ENCODE assay signal across 8 mouse cellular contexts in the genomic region with DNA sequence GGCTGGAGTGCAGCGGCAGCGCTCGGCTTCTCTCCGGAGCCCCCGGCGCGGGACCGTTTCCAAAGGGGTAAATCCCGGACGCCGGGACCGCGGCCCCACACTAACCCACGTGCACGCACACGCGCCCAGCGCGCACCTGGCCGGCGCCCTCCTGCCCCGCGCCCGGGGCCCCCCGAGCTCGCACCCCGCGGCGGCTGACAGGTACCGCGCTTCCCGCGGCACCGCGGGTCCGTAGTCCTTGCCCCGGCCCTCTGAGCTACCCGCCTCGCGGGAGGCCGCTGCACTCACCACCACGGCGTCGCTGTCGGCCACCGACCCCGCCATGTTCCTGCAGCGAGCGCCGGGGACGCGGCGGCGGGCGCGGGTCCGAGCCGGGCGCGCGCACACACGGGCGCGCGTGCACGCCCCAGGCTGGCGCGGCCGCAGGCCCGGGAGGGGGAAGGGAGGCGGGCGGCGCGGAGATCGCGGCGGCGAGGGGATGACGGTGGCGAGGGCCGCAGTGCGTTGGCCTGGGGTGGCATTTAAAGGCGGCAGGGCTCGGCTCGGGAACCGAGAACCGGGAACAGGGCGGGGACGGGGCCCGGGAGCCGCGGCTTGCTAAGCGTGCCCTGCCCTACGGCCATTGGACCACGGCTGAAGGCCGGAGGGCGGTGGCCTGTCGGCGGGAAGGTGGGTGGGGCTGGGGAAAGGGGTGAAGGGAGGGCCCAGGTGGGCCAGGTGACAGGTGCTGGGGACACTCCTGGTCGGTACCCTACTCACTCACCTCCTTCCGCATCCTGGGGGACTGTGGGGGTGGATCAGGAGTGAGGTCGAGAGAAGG. TPM values are rescaled to one million over a fixed set of nuclear protein-coding genes. Genes with fewer than 3 reads are reported as not detected.
DNase-seq lines count a peak whose midpoint lies in the region; ATAC-seq lines count a peak whose summit lies in the region.

A gene (minus strand): TSS at position 371 of the 820 bp plus-strand sequence.

- H3K27ac ChIP-seq in hindbrain, embryonic 14.5 days: peak within 1 kb of the TSS; percentile 94

- H3K9me3 ChIP-seq in hindbrain, embryonic 14.5 days (ENCODE audit: control insufficient read depth, low read length): no peaks in the 10 kb centered on the region

- ATAC-seq in hindbrain, embryonic 14.5 days (ENCODE audit: low FRiP score): peak; percentile 86

- peak; percentile 36 for DNase-seq in T-cell, adult 2 months (ENCODE audit: low spot score)
- peak; percentile 47 to 77 for DNase-seq in cerebellum, postnatal 4 days (ENCODE audit: low spot score in 2 of 2)
- DNase-seq in gastrocnemius, adult 18-20 months (ENCODE audit: low spot score): peak; percentile 62
- peak; percentile 82 for DNase-seq in hindbrain, embryonic 14.5 days (ENCODE audit: low spot score)
- DNase-seq in left cerebral cortex, adult 11 months (ENCODE audit: low spot score): peak; percentile 47
- DNase-seq in lung, postnatal 25 days (ENCODE audit: low spot score): peak; percentile 80
- DNase-seq in retina, postnatal 1 day: peak; percentile 80
- DNase-seq in thymus, postnatal 4 days: peak; percentile 79

- H3K9ac ChIP-seq in hindbrain, embryonic 14.5 days: peak within 1 kb of the TSS; percentile 96

- H3K4me2 ChIP-seq in hindbrain, embryonic 14.5 days (replicated peaks): peak within 1 kb of the TSS; percentile 70

- H3K27me3 ChIP-seq in hindbrain, embryonic 14.5 days (ENCODE audit: control insufficient read depth, insufficient read depth, low read length): no peaks in the 10 kb centered on the region

- WGBS in hindbrain, embryonic 14.5 days: under 1% methylated on average over 97 of the region's 102 CpGs

- peaks cover 17% of the 10 kb centered on the region for H3K4me1 ChIP-seq in hindbrain, embryonic 14.5 days (replicated peaks; ENCODE audit: control insufficient read depth, insufficient read depth, low read length)

- H3K4me3 ChIP-seq in hindbrain, embryonic 14.5 days (replicated peaks; ENCODE audit: low read length): peak within 1 kb of the TSS; percentile 92

- peaks cover 28% of the 10 kb centered on the region for H3K36me3 ChIP-seq in hindbrain, embryonic 14.5 days (replicated peaks; ENCODE audit: control insufficient read depth, insufficient read depth)

RNA-seq across cellular contexts. Expression of the gene that starts here (rescaled TPM):
- total RNA-seq in gastrocnemius, adult 18-20 months (2021): 10 to 100 TPM; 69.7 to 76.0 TPM
- polyA plus RNA-seq in hindbrain, embryonic 14.5 days (2014; fragmentation: Nextera tagmentation; extraction: Ambion mirVana): 62.6 and 88.1 TPM in 2 replicates

Comparison
In these comparisons a context has a peak if more than half of its experiments do, and no peak if none do; other contexts are left out.
1. Peak in every context shown above with its lines: DNase-seq, ATAC-seq, H3K4me3 ChIP-seq and H3K27ac ChIP-seq.